Mouse (Mus musculus): ENCODE measurements around the gene Smim20. TPM values are rescaled to one million over a fixed set of nuclear protein-coding genes. Genes with fewer than 3 reads are reported as not detected.

Gene Smim20
- 36.2 TPM for total RNA-seq (2023)

DNA sequence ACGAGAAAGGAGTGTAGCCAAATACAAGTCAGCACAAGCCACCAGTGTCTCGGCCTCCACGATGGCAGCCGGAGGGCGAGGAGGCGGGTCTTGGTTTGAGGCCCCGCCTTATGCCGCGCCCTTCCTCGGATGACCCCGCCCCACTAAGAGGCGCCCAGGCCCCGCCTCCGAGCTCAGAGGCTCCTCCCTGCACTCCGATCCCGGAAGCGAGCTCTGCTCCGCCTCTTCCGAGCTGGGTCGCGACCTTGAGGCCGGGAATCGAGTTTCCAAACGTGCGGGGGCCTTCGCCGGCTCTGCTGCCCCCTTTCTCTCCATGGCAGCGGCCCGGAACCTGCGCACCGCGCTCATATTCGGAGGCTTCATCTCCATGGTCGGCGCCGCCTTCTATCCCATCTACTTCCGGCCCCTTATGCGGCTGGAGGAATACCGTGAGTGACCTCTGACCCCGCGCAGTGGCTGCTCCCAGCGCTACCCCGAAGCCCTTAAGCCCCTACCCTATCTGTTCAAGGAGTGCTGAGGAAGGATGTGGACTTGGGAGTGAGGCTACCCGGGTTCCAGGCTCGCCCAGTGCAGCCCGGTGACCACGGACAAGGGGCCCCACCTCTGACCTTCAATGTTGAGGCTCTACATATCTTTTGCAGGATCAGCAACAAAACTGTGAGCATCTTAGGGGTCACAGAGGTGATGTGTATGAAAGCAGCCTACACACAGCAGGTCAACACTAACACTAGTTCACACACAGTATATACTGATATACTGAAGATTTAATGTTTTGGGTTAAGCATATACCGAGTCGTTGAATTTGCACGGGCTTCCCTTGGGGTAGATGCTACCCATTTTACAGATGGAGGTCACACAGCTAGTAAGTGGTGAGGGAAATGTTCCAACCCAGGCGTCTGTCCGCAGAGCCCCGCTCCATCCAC lies at the start of gene Smim20:
TSS of gene Smim20 (plus strand) at position 153 of the 923 bp plus-strand sequence.

Other genes with a start within 250 kb of the Smim20 start
- 0.98 TPM for gene Slc34a2, start 229.0 kb upstream of the Smim20 start, total RNA-seq (2023)
- 0.21 TPM for gene Sel1l3, start 53.2 kb upstream of the Smim20 start, total RNA-seq (2023)
- gene Rbpj, start 199.1 kb downstream of the Smim20 start, total RNA-seq (2023) = 29.7 TPM